Mouse (Mus musculus): ENCODE results near the gene Rdh19. TPM values are rescaled to one million over a fixed set of nuclear protein-coding genes. Genes with fewer than 3 reads are reported as not detected.

Rdh19 gene
- not detected in 2 replicates for polyA plus RNA-seq (2012)

GRCm38 (mm10) chr10:127849628-127850027 lies at the start of gene Rdh19:
TSS of gene Rdh19 (plus strand) at chr10:127849928.

GRCm38 (mm10) chr10:127800891-127801290 lies 48.8 kb upstream of the Rdh19 start, which contains the start of gene Rdh16:
TSS of gene Rdh16 (plus strand) at chr10:127801152.

GRCm38 (mm10) chr10:127866232-127866631 lies 16.5 kb downstream of the Rdh19 start, which contains the start of gene Rdh16f2:
TSS of gene Rdh16f2 (plus strand) at chr10:127866474.

GRCm38 (mm10) chr10:127888605-127889004 lies 38.9 kb downstream of the Rdh19 start, which contains the start of gene Rdh7:
TSS of gene Rdh7 (minus strand) at chr10:127888817.

GRCm38 (mm10) chr10:127898218-127898617 lies 48.5 kb downstream of the Rdh19 start, which contains the start of gene Sdr9c7:
TSS of gene Sdr9c7 (plus strand) at chr10:127898518.

Other genes starting within 250 kb of the Rdh19 start
- gene Lrp1, start 228.8 kb upstream of the Rdh19 start, polyA plus RNA-seq (2012): 19.8 and 39.8 TPM in 2 replicates
- 48.1 and 50.8 TPM in 2 replicates for gene Stat6, start 206.9 kb upstream of the Rdh19 start, polyA plus RNA-seq (2012)
- gene Nemp1, start 183.0 kb upstream of the Rdh19 start, polyA plus RNA-seq (2012): 1.4 and 2.7 TPM in 2 replicates
- 29.9 and 35.3 TPM in 2 replicates for gene Nab2, start 181.4 kb upstream of the Rdh19 start, polyA plus RNA-seq (2012)
- gene Myo1a, start 144.8 kb upstream of the Rdh19 start, polyA plus RNA-seq (2012): 0.04 TPM in 1 of 2 replicates, not detected in the other
- 0.56 and 0.88 TPM in 2 replicates for gene Tac2, start 125.5 kb upstream of the Rdh19 start, polyA plus RNA-seq (2012)
- gene Zbtb39, start 110.4 kb upstream of the Rdh19 start, polyA plus RNA-seq (2012): 3.3 and 4.3 TPM in 2 replicates
- gene Gpr182, start 98.2 kb upstream of the Rdh19 start, polyA plus RNA-seq (2012): 0.01 TPM in 1 of 2 replicates, not detected in the other
- 0.02 TPM in 1 of 2 replicates, not detected in the other for gene Rdh1, start 90.2 kb upstream of the Rdh19 start, polyA plus RNA-seq (2012)
- not detected in 2 replicates for gene Rdh16f1, start 90.1 kb upstream of the Rdh19 start, polyA plus RNA-seq (2012)
- gene Rdh9, start 73.5 kb upstream of the Rdh19 start, polyA plus RNA-seq (2012): not detected in 2 replicates
- 0.03 TPM in 1 of 2 replicates, not detected in the other for gene Rdh16, start 48.8 kb upstream of the Rdh19 start, polyA plus RNA-seq (2012)
- gene Rdh16f2, start 16.5 kb downstream of the Rdh19 start, polyA plus RNA-seq (2012): not detected in 2 replicates
- gene Rdh7, start 38.9 kb downstream of the Rdh19 start, polyA plus RNA-seq (2012): not detected in 2 replicates
- not detected in 2 replicates for gene Sdr9c7, start 48.6 kb downstream of the Rdh19 start, polyA plus RNA-seq (2012)
- gene Hsd17b6, start 157.7 kb downstream of the Rdh19 start, polyA plus RNA-seq (2012): not detected in 2 replicates
- 4.3 and 6.6 TPM in 2 replicates for gene Prim1, start 165.2 kb downstream of the Rdh19 start, polyA plus RNA-seq (2012)
- gene Naca, start 185.6 kb downstream of the Rdh19 start, polyA plus RNA-seq (2012): 157 and 192 TPM in 2 replicates
- gene Ptges3, start 209.0 kb downstream of the Rdh19 start, polyA plus RNA-seq (2012): 176 and 198 TPM in 2 replicates
- gene Atp5b, start 233.3 kb downstream of the Rdh19 start, polyA plus RNA-seq (2012): 1,291 and 1,395 TPM in 2 replicates
- 22.0 and 31.0 TPM in 2 replicates for gene Baz2a, start 241.6 kb downstream of the Rdh19 start, polyA plus RNA-seq (2012)

All from megakaryocyte-erythroid progenitor cell, adult 5 weeks (primary cell).